Mouse (Mus musculus) CH12.LX (cell line): ENCODE measurements around the gene Cacna2d1. TPM values are rescaled to one million over a fixed set of nuclear protein-coding genes. Genes with fewer than 3 reads are reported as not detected.

Source experiments
- DNase-seq: peaks from one replicate; pipeline ENCODE4 v3.0.0-alpha.2; 2013; ENCODE audit errors: extremely low read depth
- H3K27ac ChIP-seq: 2 replicates; pipeline ENCODE4 v1.5.1; 2012; ENCODE audit warnings: low read depth, mild to moderate bottlenecking, control low read depth, moderate library complexity; ENCODE audit not compliant: insufficient read depth
- H3K27me3 ChIP-seq: replicated peaks from 2 replicates; pipeline ENCODE3; 2012; ENCODE audit warnings: inconsistent platforms
- H3K36me3 ChIP-seq, 2 experiments: replicated peaks in 1 of 2; 2 replicates each; pipeline versions ENCODE3 to v1.6.1; 2012; ENCODE audit warnings: inconsistent platforms in 1 of 2, low read length in 1 of 2, mild to moderate bottlenecking in 1 of 2, mixed read lengths in 1 of 2, moderate library complexity in 1 of 2; ENCODE audit not compliant: control insufficient read depth in 1 of 2, insufficient read depth in 1 of 2
- H3K4me1 ChIP-seq, 2 experiments: 2 replicates each; pipeline ENCODE4 v1.6.1; 2012; ENCODE audit warnings: inconsistent platforms in 1 of 2, moderate library complexity in 1 of 2; ENCODE audit not compliant: insufficient read depth in 2 of 2, control insufficient read depth in 1 of 2
- H3K4me2 ChIP-seq: 2 replicates; pipeline ENCODE4 v1.6.1; 2012; ENCODE audit warnings: low read depth, mild to moderate bottlenecking, control low read depth; ENCODE audit not compliant: poor library complexity, insufficient read depth, severe bottlenecking
- H3K4me3 ChIP-seq, 3 experiments: fragments of 150-350 bp in 1 of 3; sonication (generic) in 1 of 3; replicated peaks in 1 of 3; 2 replicates each; pipeline versions ENCODE3 to v1.5.1; 2011 to 2012; ENCODE audit warnings: low read depth in 2 of 3, low read length in 2 of 3, mild to moderate bottlenecking in 2 of 3, moderate library complexity in 2 of 3, control low read depth in 1 of 3, improper control_type of control experiment in 1 of 3, inconsistent platforms in 1 of 3, mixed read lengths in 1 of 3; ENCODE audit not compliant: poor library complexity in 1 of 3
- H3K79me2 ChIP-seq: replicated peaks from 2 replicates; pipeline ENCODE4 v1.6.1; 2012; ENCODE audit warnings: mild to moderate bottlenecking, moderate library complexity; ENCODE audit not compliant: control insufficient read depth, poor library complexity, insufficient read depth, severe bottlenecking; ENCODE audit errors: extremely low read depth
- H3K9ac ChIP-seq: 2 replicates; pipeline ENCODE4 v1.6.1; 2012; ENCODE audit warnings: low read depth, mild to moderate bottlenecking, control low read depth, moderate library complexity; ENCODE audit not compliant: insufficient read depth
- H3K9me3 ChIP-seq: replicated peaks from 2 replicates; pipeline ENCODE3; 2012; ENCODE audit warnings: low read length, inconsistent platforms, mixed read lengths
- CTCF ChIP-seq, 2 experiments: IDR thresholded peaks in 1 of 2; conservative IDR thresholded peaks in 1 of 2; 2 replicates each; pipeline ENCODE4 v1.5.1; 2011 to 2012; ENCODE audit warnings: low read depth in 2 of 2, low read length in 2 of 2, improper control_type of control experiment in 1 of 2, inconsistent platforms in 1 of 2, mild to moderate bottlenecking in 1 of 2, moderate library complexity in 1 of 2
- ETS1 ChIP-seq: conservative IDR thresholded peaks from 2 replicates; pipeline ENCODE4 v1.6.1; 2012; ENCODE audit warnings: low read depth, mild to moderate bottlenecking, inconsistent platforms, low read length, improper control_type of control experiment, moderate library complexity
- GABPA ChIP-seq: IDR thresholded peaks from 2 replicates; pipeline ENCODE4 v1.6.1; 2012; ENCODE audit warnings: low read depth, low read length, improper control_type of control experiment, inconsistent platforms; ENCODE audit not compliant: insufficient replicate concordance
- JUND ChIP-seq: conservative IDR thresholded peaks from 2 replicates; pipeline ENCODE4 v1.6.1; 2011; ENCODE audit warnings: low read depth, low read length, improper control_type of control experiment
- KAT2A ChIP-seq: IDR thresholded peaks from 2 replicates; pipeline ENCODE4 v1.6.1; 2012; ENCODE audit warnings: low read length, improper control_type of control experiment, inconsistent platforms; ENCODE audit not compliant: insufficient replicate concordance
- MAFK ChIP-seq: IDR thresholded peaks from 2 replicates; pipeline ENCODE4 v1.6.1; 2011; ENCODE audit warnings: low read length, improper control_type of control experiment; ENCODE audit not compliant: insufficient replicate concordance
- MAX ChIP-seq: IDR thresholded peaks from 2 replicates; pipeline ENCODE4 v1.6.1; 2011; ENCODE audit warnings: low read length, improper control_type of control experiment
- MAZ ChIP-seq: IDR thresholded peaks from 2 replicates; pipeline ENCODE4 v1.6.1; 2012; ENCODE audit warnings: low read depth, mild to moderate bottlenecking, inconsistent platforms, low read length, improper control_type of control experiment, moderate library complexity
- MEF2A ChIP-seq: IDR thresholded peaks from 2 replicates; pipeline ENCODE4 v1.6.1; 2014; ENCODE audit warnings: low read depth, mild to moderate bottlenecking, inconsistent platforms, low read length, improper control_type of control experiment, borderline replicate concordance
- MYC ChIP-seq: IDR thresholded peaks from 2 replicates; pipeline ENCODE4 v1.6.1; 2011; ENCODE audit warnings: low read depth, mild to moderate bottlenecking, improper control_type of control experiment, low read length
- NELFE ChIP-seq: IDR thresholded peaks from 2 replicates; pipeline ENCODE4 v1.6.1; 2011; ENCODE audit warnings: low read depth, low read length, improper control_type of control experiment
- NRF1 ChIP-seq: IDR thresholded peaks from 2 replicates; pipeline ENCODE4 v1.6.1; 2014; ENCODE audit warnings: low read depth, mild to moderate bottlenecking, inconsistent platforms, low read length, improper control_type of control experiment, moderate library complexity
- PAX5 ChIP-seq: IDR thresholded peaks from 2 replicates; pipeline ENCODE4 v1.6.1; 2012; ENCODE audit warnings: low read length, inconsistent platforms, mixed read lengths
- POLR2AphosphoS2 ChIP-seq: IDR thresholded peaks from 2 replicates; pipeline ENCODE4 v1.6.1; 2011; ENCODE audit warnings: low read depth, low read length, improper control_type of control experiment
- RAD21 ChIP-seq: IDR thresholded peaks from 2 replicates; pipeline ENCODE4 v1.6.1; 2011; ENCODE audit warnings: low read depth, mild to moderate bottlenecking, low read length, improper control_type of control experiment, moderate library complexity
- RCOR1 ChIP-seq: conservative IDR thresholded peaks from 2 replicates; pipeline ENCODE4 v1.6.1; 2012; ENCODE audit warnings: low read depth, mild to moderate bottlenecking, inconsistent platforms, low read length, improper control_type of control experiment
- SMC3 ChIP-seq: IDR thresholded peaks from 2 replicates; pipeline ENCODE4 v1.6.1; 2011; ENCODE audit warnings: low read depth, low read length, improper control_type of control experiment
- TBP ChIP-seq: conservative IDR thresholded peaks from 2 replicates; pipeline ENCODE4 v1.6.1; 2011; ENCODE audit warnings: low read depth, low read length, improper control_type of control experiment
- UBTF ChIP-seq: IDR thresholded peaks from 2 replicates; pipeline ENCODE4 v1.6.1; 2012; ENCODE audit warnings: low read depth, mild to moderate bottlenecking, inconsistent platforms, low read length, improper control_type of control experiment, moderate library complexity
- USF1 ChIP-seq: IDR thresholded peaks from 2 replicates; pipeline ENCODE4 v1.6.1; 2014; ENCODE audit warnings: low read depth, mild to moderate bottlenecking, inconsistent platforms, low read length, improper control_type of control experiment
- USF2 ChIP-seq: conservative IDR thresholded peaks from 2 replicates; pipeline ENCODE4 v1.6.1; 2011; ENCODE audit warnings: low read depth, low read length, improper control_type of control experiment
- ZC3H11A ChIP-seq: IDR thresholded peaks from 2 replicates; pipeline ENCODE4 v1.6.1; 2012; ENCODE audit warnings: low read depth, mild to moderate bottlenecking, inconsistent platforms, low read length, improper control_type of control experiment
- ZKSCAN1 ChIP-seq: IDR thresholded peaks from 2 replicates; pipeline ENCODE4 v1.6.1; 2012; ENCODE audit warnings: low read depth, inconsistent platforms, low read length, improper control_type of control experiment, borderline replicate concordance
- ZMIZ1 ChIP-seq: IDR thresholded peaks from 2 replicates; pipeline ENCODE4 v1.6.1; 2012; ENCODE audit warnings: low read depth, mild to moderate bottlenecking, inconsistent platforms, low read length, improper control_type of control experiment
- dilution Hi-C: fragments of 300-500 bp; cut with MboI; formaldehyde crosslinking; loops from 2 replicates; pipeline ENCODE4 v1.14.3; 2020; ENCODE audit warnings: low sequenced_read_pairs; ENCODE audit not compliant: extremely low pct_unique_long_range_greater_than_20kb, extremely low pct_ligation_motif_present
- in situ Hi-C: fragments of 300-500 bp; cut with MboI; formaldehyde crosslinking; loops from 3 replicates; pipeline ENCODE4 v1.14.3; 2019; ENCODE audit warnings: low sequenced_read_pairs, low pct_ligation_motif_present, low pct_unique_long_range_greater_than_20kb, mixed read lengths
- polyA plus RNA-seq: library from polyadenylated mRNA; unstranded; fragments of >175 nt; gene quantifications from 2 replicates; pipeline ENCODE4 v1.2.1, GENCODE M21; 2012; ENCODE audit warnings: low read depth; ENCODE audit not compliant: insufficient read length
- total RNA-seq, 2 experiments: library from RNA; depleted of rRNA; stranded (reverse); fragments of 300-350 nt in 1 of 2; fragments of >200 nt in 1 of 2; gene quantifications; 2 replicates each; pipeline ENCODE4 v1.2.3; 2012 to 2014

Cacna2d1 gene
- total and polyA plus RNA-seq, 3 experiments, result 0.13 to 1.3 (median 0.28) TPM

DNA sequence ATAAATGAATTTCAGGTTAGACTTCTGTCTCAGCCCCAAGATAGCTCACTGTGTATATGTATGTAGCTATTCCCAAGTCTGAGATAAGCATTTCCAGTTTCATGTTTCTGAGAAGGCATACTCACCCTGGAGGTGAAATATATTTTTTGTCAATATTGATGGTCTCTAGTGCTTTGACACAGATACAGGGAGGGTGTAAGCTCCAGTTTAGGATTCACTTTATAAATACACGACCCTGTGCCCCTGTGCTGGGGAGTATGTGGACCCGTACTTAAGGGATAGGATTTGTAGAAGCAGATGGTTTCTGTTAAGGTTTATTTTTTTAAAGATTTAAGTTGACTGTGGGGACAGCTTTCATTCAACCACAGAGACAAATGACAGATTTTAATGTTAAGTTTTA is 79.2 kb downstream of the Cacna2d1 start:
- Histone ChIP-seq H3K4me3 (no peak overlapping the region), H3K36me3 (no peaks in the 10 kb centered on the region), H3K27ac (no peak overlapping the region), H3K79me2 (no peaks in the 10 kb centered on the region), H3K9ac (no peak overlapping the region), H3K4me1 (no peaks in the 10 kb centered on the region), H3K4me2 (no peak overlapping the region), H3K9me3 (peaks cover 2% of the 10 kb centered on the region), H3K27me3 (no peaks in the 10 kb centered on the region)
- in situ Hi-C loops, result no loop called here
- TF ChIP-seq MAX (no peak), MAFK (no peak), TBP (no peak), RAD21 (no peak), NRF1 (no peak), USF1 (no peak), KAT2A (no peak), JUND (no peak), MAZ (no peak), USF2 (no peak), SMC3 (no peak)
- DNase-seq, result no peak
- dilution Hi-C loops, result no loop called here

DNA sequence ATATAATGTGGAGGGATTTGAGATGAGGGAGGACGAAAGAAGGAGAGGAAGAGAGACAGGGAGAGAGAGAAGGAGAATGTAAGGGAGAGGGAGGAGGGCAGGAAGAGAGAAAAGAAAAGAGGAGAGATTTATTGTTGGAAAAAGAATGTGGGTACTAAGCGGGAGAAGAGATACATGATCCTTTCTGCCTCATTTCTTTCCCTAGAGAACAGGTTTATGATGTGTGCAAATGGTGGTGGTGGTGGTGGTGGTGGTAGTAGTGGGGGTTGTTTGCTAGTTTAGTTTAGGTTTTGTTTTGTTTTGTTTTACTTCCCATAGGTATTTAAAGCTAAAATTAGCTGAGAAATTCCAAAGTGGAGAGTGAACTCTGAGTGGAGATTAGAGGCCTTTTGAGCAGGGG is 79.9 kb downstream of the Cacna2d1 start:
- no peaks in the 10 kb centered on the region for H3K4me1 ChIP-seq
- in situ Hi-C loops (no loop called here), dilution Hi-C loops (no loop called here)
- H3K79me2 ChIP-seq, result no peaks in the 10 kb centered on the region
- H3K9ac ChIP-seq, result no peak overlapping the region
- peaks cover 2% of the 10 kb centered on the region for H3K9me3 ChIP-seq
- H3K4me3 ChIP-seq, result no peak overlapping the region
- no peak overlapping the region for H3K4me2 ChIP-seq
- no peak for DNase-seq
- no peak overlapping the region for H3K27ac ChIP-seq
- TF ChIP-seq ZKSCAN1 (no peak), NELFE (no peak), ZC3H11A (no peak), ZMIZ1 (no peak), UBTF (no peak), TBP (no peak), MEF2A (no peak), USF2 (no peak), PAX5 (no peak), RAD21 (no peak), RCOR1 (no peak), CTCF (conservative IDR thresholded peaks at IDR 0.05 in 1 of 2, IDR thresholded peaks at IDR 0.05 in 1 of 2; ENCODE audit: low read depth in 2 of 2, low read length in 2 of 2) (no peak), POLR2AphosphoS2 (no peak), GABPA (no peak), USF1 (no peak), JUND (no peak), ETS1 (no peak), MAFK (no peak), MAX (no peak), MYC (no peak)
- no peaks in the 10 kb centered on the region for H3K27me3 ChIP-seq
- no peaks in the 10 kb centered on the region for H3K36me3 ChIP-seq
